Mouse (Mus musculus): ENCODE measurements around the gene Tmem201.

- no peak for TF ChIP-seq POLR2A (IDR thresholded peaks at IDR 0.05; ENCODE audit: borderline replicate concordance, extremely low read depth, low read depth, low read length)
- TF ChIP-seq CTCF (IDR thresholded peaks at IDR 0.05; ENCODE audit: insufficient read depth, low read length) = no peak
These were observed 31.9 kb downstream of the Tmem201 start for GRCm38 (mm10) chr4:149705941-149706340.

Measured in lung, adult 2 months (tissue).